Mouse (Mus musculus) heart, postnatal 0 days (tissue): ENCODE results near the gene Chchd6.

Source experiments
- CTCF ChIP-seq: IDR thresholded peaks from 2 replicates; pipeline ENCODE4 v1.5.1; 2016; ENCODE audit warnings: antibody characterized with exemption, control low read depth, low read depth
- EP300 ChIP-seq: IDR thresholded peaks from 2 replicates; pipeline ENCODE4 v1.6.1; 2016; ENCODE audit warnings: antibody characterized with exemption, low read depth

- TF ChIP-seq EP300 (no peak), CTCF (no peak)
Observed at GRCm38 (mm10) chr6:89386956-89387355, 208.5 kb downstream of the Chchd6 start.
